In the genomic region with DNA sequence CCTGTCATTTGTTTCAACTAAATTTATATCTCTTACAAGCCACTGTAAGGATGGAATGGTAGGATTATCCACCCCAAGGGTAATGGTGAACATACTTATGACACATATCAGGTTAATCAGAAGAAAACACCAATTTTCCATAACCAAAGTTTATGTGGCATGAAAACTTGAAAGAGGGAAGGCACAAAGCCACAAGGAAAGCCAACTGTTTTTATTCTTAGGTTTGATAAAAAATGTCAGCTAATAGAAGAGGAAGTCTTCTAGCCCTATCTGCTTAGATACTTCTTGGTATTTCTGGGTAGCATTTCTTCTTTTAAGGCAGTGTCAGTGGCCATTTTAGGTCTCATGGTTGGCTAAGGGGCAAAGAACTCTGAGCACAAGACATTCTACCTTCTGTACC, we compare ENCODE assay signal across 24 mouse cellular contexts. TPM values are rescaled to one million over a fixed set of nuclear protein-coding genes. Genes with fewer than 3 reads are reported as not detected.
A peak's percentile ranks its signal among the peaks of the same experiment; 100 is the strongest.
DNase-seq lines count a peak whose midpoint lies in the region; ATAC-seq and TF ChIP-seq lines count a peak whose summit lies in the region.
"Had no signal": no experiment of that assay in that cellular context is flagged by ENCODE, and none has a peak within 500 bp of the region (broad histone marks: within the 10 kb centered on the region; RNA-seq: fewer than 3 reads in every experiment).

No protein-coding gene starts in this region.

- H3K9me3 ChIP-seq in MEL (replicated peaks; ENCODE audit: insufficient read depth, low read length) = no peaks in the 10 kb centered on the region
- H3K9me3 ChIP-seq: embryonic facial prominence, embryonic 10.5 days; embryonic facial prominence, embryonic 12.5 days; forebrain, embryonic 13.5 days; forebrain, embryonic 15.5 days; G1E had no signal

- no peaks in the 10 kb centered on the region for H3K27me3 ChIP-seq in MEL (ENCODE audit: control insufficient read depth in 1 of 2, insufficient read depth in 2 of 2, low read length in 2 of 2)
- H3K27me3 ChIP-seq: CH12.LX had no signal

- H3K36me3 ChIP-seq in MEL (ENCODE audit: control insufficient read depth in 1 of 2, insufficient read depth in 2 of 2, low read length in 2 of 2) = peaks cover 0 to 26% of the 10 kb centered on the region in 2 experiments; a peak in 2 of 4 replicates
- H3K36me3 ChIP-seq: embryonic facial prominence, embryonic 10.5 days; embryonic facial prominence, embryonic 12.5 days; forebrain, embryonic 15.5 days; G1E had no signal

- 0 out of 2 replicates have a peak overlapping the region, but pooled peaks have one; percentile 4 for H3K9ac ChIP-seq in MEL (ENCODE audit: control insufficient read depth, low read depth, low read length, poor library complexity, severe bottlenecking)
- H3K9ac ChIP-seq: embryonic facial prominence, embryonic 12.5 days; forebrain, embryonic 13.5 days; forebrain, embryonic 15.5 days; forebrain, postnatal 0 days had no signal

- TF ChIP-seq POLR2A in MEL (IDR thresholded peaks at IDR 0.05; ENCODE audit: control insufficient read depth in 1 of 2, insufficient read depth in 1 of 2, low read depth in 1 of 2, low read length in 2 of 2, poor library complexity in 1 of 2) = no peak

- TF ChIP-seq CTCF in MEL (IDR thresholded peaks at IDR 0.05 in 2 of 3, conservative IDR thresholded peaks at IDR 0.05 in 1 of 3; ENCODE audit: control insufficient read depth in 1 of 3, insufficient read depth in 1 of 3, low read depth in 2 of 3, low read length in 3 of 3, poor library complexity in 1 of 3, severe bottlenecking in 1 of 3) = no peak

- ATAC-seq in common myeloid progenitor, adult 5-6 weeks (replicated peaks; ENCODE audit: low read depth, poor library complexity, severe bottlenecking) = peak; percentile 16; the same call in 1 of the 2 replicates
- ATAC-seq: activated CD4-positive, CD25-positive, alpha-beta regulatory T cell, adult 4 months; CD4-positive, CD25-positive, alpha-beta regulatory T cell, adult 4 months; forebrain, embryonic 13.5 days; forebrain, embryonic 15.5 days; forebrain, postnatal 0 days; Patski had no signal

- peak overlapping the region; percentile 87 for H3K27ac ChIP-seq in MEL (ENCODE audit: control insufficient read depth, low read depth, low read length)
- H3K27ac ChIP-seq: embryonic facial prominence, embryonic 10.5 days; embryonic facial prominence, embryonic 12.5 days; forebrain, embryonic 13.5 days; forebrain, embryonic 15.5 days had no signal

- peaks cover 21 to 23% of the 10 kb centered on the region in 2 experiments for H3K4me1 ChIP-seq in MEL (ENCODE audit: control insufficient read depth in 1 of 2, insufficient read depth in 2 of 2, low read length in 2 of 2)

- no peak for TF ChIP-seq RAD21 in MEL (IDR thresholded peaks at IDR 0.05; ENCODE audit: low read depth, low read length)

- peak; percentile 23 for DNase-seq in 416B (ENCODE audit: low read depth)
- peak; percentile 79 for DNase-seq in MEL (ENCODE audit: low read depth, low spot score)
- no peak for DNase-seq in urinary bladder, postnatal 25 days (ENCODE audit: low spot score)
- DNase-seq in spleen, postnatal 10 days (ENCODE audit: low spot score in 2 of 2) = no peak
- DNase-seq: adrenal gland, adult 8-10 months; adrenal gland, postnatal 25 days; B cell, adult 2 months; cerebellum, adult 11 months; cerebellum, adult 18-20 months; cerebellum, adult 8-10 months; cerebellum, adult 9-11 months; cerebellum, postnatal 14 days; cerebellum, postnatal 36 days; forebrain, postnatal 0 days had no signal

- TF ChIP-seq EP300 in MEL (IDR thresholded peaks at IDR 0.05; ENCODE audit: low read depth in 1 of 2, low read length in 2 of 2) = peak; percentile 78 to 84

- peaks cover 22% of the 10 kb centered on the region for H3K79me2 ChIP-seq in MEL (ENCODE audit: control insufficient read depth, insufficient read depth, low read length, poor library complexity)

- H3K4me3 ChIP-seq in MEL (ENCODE audit: control insufficient read depth in 1 of 2, insufficient read depth in 1 of 2, low read depth in 2 of 2, low read length in 2 of 2) = peak overlapping the region in 1 of 2 experiments; percentile 14; a peak in 1 of 4 replicates
- H3K4me3 ChIP-seq: embryonic facial prominence, embryonic 10.5 days; embryonic facial prominence, embryonic 12.5 days; forebrain, embryonic 13.5 days; forebrain, embryonic 15.5 days had no signal

TF ChIP-seq in MEL, 35 proteins besides CTCF, POLR2A, EP300 and RAD21:
- TF ChIP-seq GATA1 (IDR thresholded peaks at IDR 0.05; ENCODE audit: low read depth, low read length) (peak; percentile 55), GABPA (IDR thresholded peaks at IDR 0.05; ENCODE audit: low read depth, low read length) (no peak), BHLHE40 (IDR thresholded peaks at IDR 0.05; ENCODE audit: borderline replicate concordance, low read depth, low read length) (no peak), RCOR1 (IDR thresholded peaks at IDR 0.05; ENCODE audit: low read depth, low read length) (peak; percentile 70), MXI1 (IDR thresholded peaks at IDR 0.05; ENCODE audit: low read depth, low read length) (no peak), MAFK (IDR thresholded peaks at IDR 0.05; ENCODE audit: borderline replicate concordance, low read depth, low read length) (no peak), ETS1 (IDR thresholded peaks at IDR 0.05; ENCODE audit: low read depth, low read length) (peak; percentile 55; the same call in 1 of the 2 replicates), HCFC1 (IDR thresholded peaks at IDR 0.05; ENCODE audit: low read depth, low read length) (no peak), TAL1 (IDR thresholded peaks at IDR 0.05; ENCODE audit: low read length) (no peak; the same call in 1 of the 2 replicates), MAX (IDR thresholded peaks at IDR 0.05; ENCODE audit: low read length) (peak; percentile 36; the same call in 1 of the 2 replicates), USF2 (IDR thresholded peaks at IDR 0.05; ENCODE audit: borderline replicate concordance in 1 of 2, insufficient read depth in 1 of 2, low read depth in 1 of 2, low read length in 2 of 2) (no peak), ZNF384 (IDR thresholded peaks at IDR 0.05; ENCODE audit: low read depth, low read length) (peak; percentile 37; the same call in 1 of the 2 replicates), POLR2AphosphoS5 (IDR thresholded peaks at IDR 0.05; ENCODE audit: borderline replicate concordance, low read depth, low read length) (no peak), MYC (IDR thresholded peaks at IDR 0.05; ENCODE audit: low read depth, low read length) (peak; percentile 60; the same call in 1 of the 2 replicates), JUND (IDR thresholded peaks at IDR 0.05; ENCODE audit: low read depth, low read length) (no peak), USF1 (IDR thresholded peaks at IDR 0.05; ENCODE audit: low read depth, low read length) (no peak), TBP (IDR thresholded peaks at IDR 0.05; ENCODE audit: low read depth, low read length) (peak; percentile 35; the same call in 1 of the 2 replicates), TCF12 (IDR thresholded peaks at IDR 0.05; ENCODE audit: low read depth, low read length) (peak; percentile 12; the same call in 1 of the 2 replicates), SIN3A (IDR thresholded peaks at IDR 0.05; ENCODE audit: low read length) (peak; percentile 61), NRF1 (IDR thresholded peaks at IDR 0.05; ENCODE audit: insufficient read depth, low read depth, low read length, poor library complexity, severe bottlenecking) (no peak), UBTF (IDR thresholded peaks at IDR 0.05; ENCODE audit: borderline replicate concordance, insufficient read depth, low read depth, low read length) (no peak), KAT2A (conservative IDR thresholded peaks at IDR 0.05; ENCODE audit: low read depth, low read length) (no peak), MAZ (IDR thresholded peaks at IDR 0.05; ENCODE audit: low read depth, low read length) (no peak)

RNA-seq across cellular contexts. Expression of gene P2ry1, which starts 2.9 kb away (rescaled TPM):
- total RNA-seq in MEL (2012; rRNA removed) = 7.8 and 9.1 TPM in 2 replicates
- 1 to 10 TPM in 1 of 2 experiments, not detected in 1; 9.2 TPM for polyA plus RNA-seq in MEL (2012; ENCODE audit: insufficient read depth in 1 of 2, insufficient read length in 2 of 2, low read depth in 1 of 2, low replicate concordance in 2 of 2, missing spikeins in 1 of 2)
- 13.8 and 22.4 TPM in 2 replicates for total RNA-seq in common myeloid progenitor, adult 5-6 weeks (2017)
- total RNA-seq: CH12.LX had no signal
- polyA plus RNA-seq: CD4-positive, CD25-positive, alpha-beta regulatory T cell, adult 4 months had no signal

Comparison
In these comparisons a context has a peak if more than half of its experiments do, and no peak if none do; other contexts are left out.
1. DNase-seq: peak in 416B (single experiment) and MEL (single experiment); none in urinary bladder, postnatal 25 days (single experiment) and spleen, postnatal 10 days (0 of 2).